Mouse (Mus musculus) retina, postnatal 1 day (tissue): ENCODE measurements at regions not wholly inside any gene's neighbourhood (a gene's known extent, or its start where the extent isn't known, plus 50 kb on each side); places are given as distances from the start of the nearest gene placed in this dataset.

ENCODE experiments used
- DNase-seq: peaks from one replicate; pipeline ENCODE4 v3.0.0-alpha.2; 2012

- DNase-seq: no peak
Measured at GRCm38 (mm10) chr10:67658005-67658545, 109.3 kb upstream of the Ado start.

- DNase-seq: no peak
Measured at GRCm38 (mm10) chr10:67657305-67657704, 108.5 kb upstream of the Ado start.

GRCm38 (mm10) chr10:67654518-67654917, 105.8 kb upstream of the Ado start:
- no peak for DNase-seq

- DNase-seq: no peak
Measured at GRCm38 (mm10) chr10:67652300-67652699, 103.5 kb upstream of the Ado start.

- DNase-seq: no peak
Measured at GRCm38 (mm10) chr10:67651386-67651785, 102.6 kb upstream of the Ado start.

GRCm38 (mm10) chr10:67647777-67648727, 99.3 kb upstream of the Ado start:
- DNase-seq: peak; percentile 20

- DNase-seq: peak; percentile 48
Measured at GRCm38 (mm10) chr10:67646659-67647559, 98.2 kb upstream of the Ado start.

GRCm38 (mm10) chr10:67645821-67646220, 97.1 kb upstream of the Ado start:
- no peak for DNase-seq

GRCm38 (mm10) chr10:67644280-67644679, 95.5 kb upstream of the Ado start:
- DNase-seq: no peak

GRCm38 (mm10) chr10:67643685-67644084, 94.9 kb upstream of the Ado start:
- DNase-seq: no peak

- DNase-seq: no peak
Measured at GRCm38 (mm10) chr10:67637339-67637738, 88.6 kb upstream of the Ado start.

GRCm38 (mm10) chr10:67636569-67636968, 87.8 kb upstream of the Ado start:
- DNase-seq: peak; percentile 62

- DNase-seq: no peak
Measured at GRCm38 (mm10) chr10:67634795-67635194, 86.0 kb upstream of the Ado start.

GRCm38 (mm10) chr10:67633063-67633462, 84.3 kb upstream of the Ado start:
- DNase-seq: no peak

- no peak for DNase-seq
Measured at GRCm38 (mm10) chr10:67623338-67623737, 74.6 kb upstream of the Ado start.

GRCm38 (mm10) chr10:67620018-67620417, 71.3 kb upstream of the Ado start:
- no peak for DNase-seq

GRCm38 (mm10) chr10:67618112-67618511, 69.4 kb upstream of the Ado start:
- DNase-seq: no peak

- DNase-seq: peak; percentile 73
Measured at GRCm38 (mm10) chr10:67615016-67615415, 66.3 kb upstream of the Ado start.

GRCm38 (mm10) chr10:67610689-67611088, 61.9 kb upstream of the Ado start:
- DNase-seq: no peak

GRCm38 (mm10) chr10:67608033-67608432, 59.3 kb upstream of the Ado start:
- no peak for DNase-seq

GRCm38 (mm10) chr10:67607297-67608032, 58.7 kb upstream of the Ado start:
- DNase-seq: no peak

GRCm38 (mm10) chr10:67606739-67607138, 58.0 kb upstream of the Ado start:
- DNase-seq: no peak

GRCm38 (mm10) chr10:67599390-67599789, 50.6 kb upstream of the Ado start:
- no peak for DNase-seq
